Comparison of ENCODE assay signal across 13 mouse cellular contexts in genomic region chr9:37750319-37751075, GRCm38 (mm10). TPM values are rescaled to one million over a fixed set of nuclear protein-coding genes. Genes with fewer than 3 reads are reported as not detected.
DNase-seq lines count a peak whose midpoint lies in the region.
"Had no signal": no experiment of that assay in that cellular context is flagged by ENCODE, and none has a peak within 500 bp of the region (broad histone marks: within the 10 kb centered on the region; RNA-seq: fewer than 3 reads in every experiment).

No protein-coding gene starts in this region.

- H3K27me3 ChIP-seq in forebrain, embryonic 10.5 days (ENCODE audit: poor library complexity, severe bottlenecking): no peaks in the 10 kb centered on the region

- H3K36me3 ChIP-seq in forebrain, embryonic 10.5 days (replicated peaks): no peaks in the 10 kb centered on the region

- H3K4me3 ChIP-seq in forebrain, embryonic 10.5 days: no peak overlapping the region
- H3K4me3 ChIP-seq: erythroblast, embryonic 14.5 days had no signal

- H3K4me1 ChIP-seq in forebrain, embryonic 10.5 days: peaks cover 13% of the 10 kb centered on the region

- WGBS in forebrain, embryonic 10.5 days: 24% methylated on average over 7 of the region's 7 CpGs

- no peaks in the 10 kb centered on the region for H3K9me3 ChIP-seq in forebrain, embryonic 10.5 days

- peak overlapping the region; percentile 74 for H3K27ac ChIP-seq in forebrain, embryonic 10.5 days

- peak; percentile 75 for DNase-seq in R1 (ENCODE audit: low read depth, low spot score)
- DNase-seq in forebrain, embryonic 10.5 days (ENCODE audit: extremely low spot score, low spot score): peak; percentile 20
- peak; percentile 13 to 41 for DNase-seq in left cerebral cortex, adult 18-20 months (ENCODE audit: low spot score in 2 of 2)
- peak; percentile 14 for DNase-seq in neural tube, embryonic 10.5 days (ENCODE audit: extremely low spot score, low spot score)
- no peak for DNase-seq in ovary, postnatal 10 days (ENCODE audit: low spot score)
- no peak for DNase-seq in adrenal gland, postnatal 36 days
- DNase-seq in lung, postnatal 36 days: no peak
- DNase-seq in urinary bladder, adult 2 months (ENCODE audit: low spot score): no peak
- DNase-seq: lung, embryonic 14.5 days had no signal

RNA-seq across cellular contexts. Expression of gene Olfr874, which starts 5.6 kb away (rescaled TPM):
- not detected in 2 replicates for polyA plus RNA-seq in forebrain, embryonic 10.5 days (2016; fragmentation: Nextera tagmentation; extraction: Ambion mirVana)
- total RNA-seq in left cerebral cortex, adult 18-20 months (2021): not detected
- not detected for total RNA-seq in adrenal gland, postnatal 36 days (2021)
- polyA plus RNA-seq in urinary bladder, adult 2 months (2012; rRNA removed): not detected in 2 replicates
- total RNA-seq: MEL had no signal
- polyA plus RNA-seq: kidney, embryonic 16.5 days; lung, embryonic 14.5 days; small intestine, adult 2 months had no signal

RNA-seq across cellular contexts. Expression of gene Olfr875, which starts 21.2 kb away (rescaled TPM):
- polyA plus RNA-seq in forebrain, embryonic 10.5 days (2016; fragmentation: Nextera tagmentation; extraction: Ambion mirVana): not detected in 2 replicates
- not detected for total RNA-seq in left cerebral cortex, adult 18-20 months (2021)
- total RNA-seq in adrenal gland, postnatal 36 days (2021): not detected
- not detected in 2 replicates for polyA plus RNA-seq in urinary bladder, adult 2 months (2012; rRNA removed)
- total RNA-seq: MEL had no signal
- polyA plus RNA-seq: erythroblast, embryonic 14.5 days; lung, embryonic 14.5 days; small intestine, adult 2 months had no signal

RNA-seq across cellular contexts. Expression of gene Olfr160, which starts 34.4 kb away (rescaled TPM):
- polyA plus RNA-seq in forebrain, embryonic 10.5 days (2016; fragmentation: Nextera tagmentation; extraction: Ambion mirVana): not detected in 2 replicates
- total RNA-seq in left cerebral cortex, adult 18-20 months (2021): not detected
- total RNA-seq in adrenal gland, postnatal 36 days (2021): not detected
- polyA plus RNA-seq in urinary bladder, adult 2 months (2012; rRNA removed): not detected in 2 replicates
- total RNA-seq: MEL had no signal
- polyA plus RNA-seq: erythroblast, embryonic 14.5 days; kidney, embryonic 16.5 days; lung, embryonic 14.5 days; small intestine, adult 2 months had no signal

RNA-seq across cellular contexts. Expression of gene Olfr876, which starts 52.3 kb away (rescaled TPM):
- polyA plus RNA-seq in forebrain, embryonic 10.5 days (2016; fragmentation: Nextera tagmentation; extraction: Ambion mirVana): not detected in 2 replicates
- total RNA-seq in left cerebral cortex, adult 18-20 months (2021): not detected
- not detected for total RNA-seq in adrenal gland, postnatal 36 days (2021)
- not detected in 2 replicates for polyA plus RNA-seq in urinary bladder, adult 2 months (2012; rRNA removed)
- total RNA-seq: MEL had no signal
- polyA plus RNA-seq: erythroblast, embryonic 14.5 days; kidney, embryonic 16.5 days; lung, embryonic 14.5 days; small intestine, adult 2 months had no signal

Comparison
In these comparisons a context has a peak if more than half of its experiments do, and no peak if none do; other contexts are left out.
1. DNase-seq: peak in R1 (single experiment), forebrain, embryonic 10.5 days (single experiment), left cerebral cortex, adult 18-20 months (2 of 2) and neural tube, embryonic 10.5 days (single experiment); none in ovary, postnatal 10 days (single experiment), adrenal gland, postnatal 36 days (0 of 2), lung, postnatal 36 days (single experiment) and urinary bladder, adult 2 months (single experiment).